Mouse (Mus musculus) bone marrow macrophage, adult 2 months (primary cell): ENCODE data around the gene Antxr1.

Experiments
- CTCF ChIP-seq: IDR thresholded peaks from 2 replicates; pipeline ENCODE4 v1.5.1; 2012; ENCODE audit warnings: low read depth, mild to moderate bottlenecking, low read length, moderate library complexity
- POLR2A ChIP-seq: IDR thresholded peaks from 2 replicates; pipeline ENCODE4 v1.6.1; 2012; ENCODE audit warnings: mild to moderate bottlenecking, low read depth, low read length, borderline replicate concordance

GRCm38 (mm10) chr6:87121961-87122360 is 213.7 kb downstream of the Antxr1 start:
- no peak for TF ChIP-seq CTCF
- TF ChIP-seq POLR2A, result no peak
